Mouse (Mus musculus) heart, embryonic 14.5 days (tissue): ENCODE measurements around the gene Gsta2. TPM values are rescaled to one million over a fixed set of nuclear protein-coding genes. Genes with fewer than 3 reads are reported as not detected.

Experiments used
- ATAC-seq: fragments of 200-750 bp; cut with Nextera tagmentation; 2 replicates; pipeline ENCODE4 v1.8.0; 2017; ENCODE audit warnings: low read depth, moderate TSS enrichment; ENCODE audit not compliant: insufficient number of reproducible peaks, insufficient read depth, low FRiP score
- H3K27ac ChIP-seq, 2 experiments: fragments of 200-500 bp in 1 of 2; fragments of 300-500 bp in 1 of 2; sonication (generic) in 1 of 2; replicated peaks in 1 of 2; 2 replicates each; pipeline ENCODE4 v1.5.1; 2012 to 2014; ENCODE audit warnings: low read depth in 2 of 2, low read length in 2 of 2, control low read depth in 1 of 2, mild to moderate bottlenecking in 1 of 2, mixed read lengths in 1 of 2; ENCODE audit not compliant: control insufficient read depth in 1 of 2, insufficient read depth in 1 of 2
- H3K27me3 ChIP-seq: fragments of 300-500 bp; sonication (generic); 2 replicates; pipeline ENCODE4 v1.6.1; 2014; ENCODE audit warnings: mild to moderate bottlenecking, low read length, control low read depth; ENCODE audit not compliant: control insufficient read depth, insufficient read depth
- H3K36me3 ChIP-seq: fragments of 300-500 bp; sonication (generic); 2 replicates; pipeline ENCODE4 v1.6.1; 2014; ENCODE audit warnings: mild to moderate bottlenecking, control low read depth, low read length, mixed read lengths; ENCODE audit not compliant: control insufficient read depth, insufficient read depth
- H3K4me1 ChIP-seq, 2 experiments: fragments of 200-500 bp in 1 of 2; fragments of 300-500 bp in 1 of 2; sonication (generic) in 1 of 2; 2 replicates each; pipeline ENCODE4 v1.6.1; 2012 to 2014; ENCODE audit warnings: low read length in 2 of 2, control low read depth in 1 of 2, mixed read lengths in 1 of 2; ENCODE audit not compliant: control insufficient read depth in 2 of 2, insufficient read depth in 2 of 2
- H3K4me2 ChIP-seq: fragments of 300-500 bp; sonication (generic); 2 replicates; pipeline ENCODE4 v1.6.1; 2014; ENCODE audit warnings: mild to moderate bottlenecking, low read length
- H3K4me3 ChIP-seq, 2 experiments: fragments of 200-500 bp in 1 of 2; fragments of 300-500 bp in 1 of 2; sonication (generic) in 1 of 2; 2 replicates each; pipeline ENCODE4 v1.5.1; 2012 to 2014; ENCODE audit warnings: low read length in 2 of 2, mild to moderate bottlenecking in 2 of 2, control low read depth in 1 of 2, low read depth in 1 of 2, moderate library complexity in 1 of 2; ENCODE audit not compliant: control insufficient read depth in 1 of 2, insufficient read depth in 1 of 2
- H3K9ac ChIP-seq: fragments of 300-500 bp; sonication (generic); 2 replicates; pipeline ENCODE4 v1.6.1; 2014; ENCODE audit warnings: mild to moderate bottlenecking, low read length
- H3K9me3 ChIP-seq: fragments of 300-500 bp; sonication (generic); 2 replicates; pipeline ENCODE4 v1.6.1; 2016; ENCODE audit warnings: low read length, control low read depth; ENCODE audit not compliant: control insufficient read depth
- WGBS: fragments of 180-500 bp; shearing (Covaris S2); extraction: QIAGEN DNeasy Blood & Tissue Kit; methylation state at CpG from one replicate; pipeline ENCODE4 v1.1.7; 2014; 5-methylcytosine and 5-hydroxymethylcytosine counted together
- polyA plus RNA-seq: library from polyadenylated mRNA; unstranded; fragments of >200 nt; fragmentation: Nextera tagmentation; extraction: Ambion mirVana; gene quantifications from 2 replicates; pipeline ENCODE4 v1.2.1, GENCODE M21; 2014

Gsta2 gene
- polyA plus RNA-seq, 1 experiment from 2014 or later, result not detected

GRCm38 (mm10) chr9:78374885-78375389, 19.3 kb upstream of the Gsta2 start:
- Histone ChIP-seq H3K4me3 (no peak overlapping the region), H3K9me3 (no peaks in the 10 kb centered on the region), H3K36me3 (no peaks in the 10 kb centered on the region), H3K27ac (no peak overlapping the region), H3K27me3 (no peaks in the 10 kb centered on the region), H3K4me2 (no peak overlapping the region), H3K4me1 (peaks cover 7 to 9% of the 10 kb centered on the region in 2 experiments; a peak in 2 of 4 replicates), H3K9ac (no peak overlapping the region)
- WGBS, result 64% methylated on average over 1 of the region's 1 CpGs
- no peak for ATAC-seq

GRCm38 (mm10) chr9:78374397-78374796, 18.8 kb upstream of the Gsta2 start:
- H3K4me3 ChIP-seq, result no peak overlapping the region
- H3K4me2 ChIP-seq, result no peak overlapping the region
- no peaks in the 10 kb centered on the region for H3K9me3 ChIP-seq
- 55% methylated on average over 5 of the region's 5 CpGs for WGBS
- no peak overlapping the region for H3K27ac ChIP-seq
- no peak overlapping the region for H3K9ac ChIP-seq
- H3K4me1 ChIP-seq, result peaks cover 7 to 9% of the 10 kb centered on the region in 2 experiments; a peak in 2 of 4 replicates
- ATAC-seq, result no peak
- H3K36me3 ChIP-seq, result no peaks in the 10 kb centered on the region
- no peaks in the 10 kb centered on the region for H3K27me3 ChIP-seq

- no peaks in the 10 kb centered on the region for H3K36me3 ChIP-seq
- ATAC-seq, result no peak
- no peak overlapping the region for H3K9ac ChIP-seq
- H3K27me3 ChIP-seq, result no peaks in the 10 kb centered on the region
- peaks cover 4 to 6% of the 10 kb centered on the region in 2 experiments; a peak in 2 of 4 replicates for H3K4me1 ChIP-seq
- H3K9me3 ChIP-seq, result no peaks in the 10 kb centered on the region
- no peak overlapping the region for H3K4me3 ChIP-seq
- H3K27ac ChIP-seq, result no peak overlapping the region
- WGBS, result 50% methylated on average over 10 of the region's 10 CpGs
- no peak overlapping the region for H3K4me2 ChIP-seq
These were observed 17.4 kb upstream of the Gsta2 start for GRCm38 (mm10) chr9:78372827-78373504.

- no peak overlapping the region for H3K4me3 ChIP-seq
- H3K4me1 ChIP-seq, result peaks cover 3% of the 10 kb centered on the region in 2 experiments; a peak in 2 of 4 replicates
- no peak overlapping the region for H3K9ac ChIP-seq
- no peak for ATAC-seq
- no peaks in the 10 kb centered on the region for H3K27me3 ChIP-seq
- H3K36me3 ChIP-seq, result no peaks in the 10 kb centered on the region
- H3K4me2 ChIP-seq, result no peak overlapping the region
- 94% methylated on average over 3 of the region's 3 CpGs for WGBS
- no peak overlapping the region for H3K27ac ChIP-seq
- H3K9me3 ChIP-seq, result no peaks in the 10 kb centered on the region
These were observed 15.9 kb upstream of the Gsta2 start for GRCm38 (mm10) chr9:78371441-78371840.

- Histone ChIP-seq H3K27ac (no peak overlapping the region), H3K27me3 (no peaks in the 10 kb centered on the region), H3K4me2 (no peak overlapping the region), H3K9me3 (no peaks in the 10 kb centered on the region), H3K4me1 (peaks cover 3% of the 10 kb centered on the region in 2 experiments; a peak in 2 of 4 replicates), H3K9ac (no peak overlapping the region), H3K4me3 (no peak overlapping the region), H3K36me3 (no peaks in the 10 kb centered on the region)
- no peak for ATAC-seq
- WGBS, result 90% methylated on average over 7 of the region's 7 CpGs
These were observed 14.2 kb upstream of the Gsta2 start for GRCm38 (mm10) chr9:78369786-78370185.

DNA sequence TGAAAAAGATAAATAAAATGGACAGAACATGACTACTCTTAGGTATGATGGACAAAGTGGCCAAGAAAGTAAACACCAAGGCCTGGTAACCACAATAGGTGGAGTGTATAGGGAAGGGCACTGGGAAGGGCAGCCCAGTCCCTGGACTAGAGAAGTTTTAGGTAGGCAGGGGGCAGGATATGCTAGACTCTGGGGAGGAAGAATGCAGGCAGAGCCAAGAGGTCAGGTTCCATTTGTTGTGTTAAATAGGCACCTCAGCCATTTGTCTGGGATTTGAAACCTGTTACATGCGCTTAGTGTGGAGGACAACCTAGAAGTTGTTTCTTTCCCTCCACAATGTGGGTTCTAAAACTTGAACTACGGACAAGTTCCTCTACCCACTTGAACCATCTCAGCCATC, 13.8 kb upstream of the Gsta2 start:
- no peaks in the 10 kb centered on the region for H3K27me3 ChIP-seq
- no peak overlapping the region for H3K4me2 ChIP-seq
- H3K4me3 ChIP-seq, result no peak overlapping the region
- 84% methylated on average over 2 of the region's 2 CpGs for WGBS
- no peaks in the 10 kb centered on the region for H3K36me3 ChIP-seq
- H3K27ac ChIP-seq, result no peak overlapping the region
- no peak for ATAC-seq
- peaks cover 3% of the 10 kb centered on the region in 2 experiments; a peak in 2 of 4 replicates for H3K4me1 ChIP-seq
- H3K9ac ChIP-seq, result no peak overlapping the region
- no peaks in the 10 kb centered on the region for H3K9me3 ChIP-seq

- H3K9me3 ChIP-seq, result no peaks in the 10 kb centered on the region
- WGBS, result 77% methylated on average over 3 of the region's 3 CpGs
- no peak for ATAC-seq
These were observed 13.2 kb upstream of the Gsta2 start for GRCm38 (mm10) chr9:78368671-78369293.

More at GRCm38 (mm10) chr9:78368671-78369293, 13.2 kb upstream of the Gsta2 start:
- H3K27ac ChIP-seq, result no peak overlapping the region
- no peaks in the 10 kb centered on the region for H3K27me3 ChIP-seq
- H3K9ac ChIP-seq, result no peak overlapping the region
- H3K4me1 ChIP-seq, result peaks cover 3% of the 10 kb centered on the region in 2 experiments; a peak in 2 of 4 replicates
- no peak overlapping the region for H3K4me2 ChIP-seq
- no peak overlapping the region for H3K4me3 ChIP-seq
- H3K36me3 ChIP-seq, result no peaks in the 10 kb centered on the region
